Mouse (Mus musculus): ENCODE measurements around the gene Rhobtb3.

DNA sequence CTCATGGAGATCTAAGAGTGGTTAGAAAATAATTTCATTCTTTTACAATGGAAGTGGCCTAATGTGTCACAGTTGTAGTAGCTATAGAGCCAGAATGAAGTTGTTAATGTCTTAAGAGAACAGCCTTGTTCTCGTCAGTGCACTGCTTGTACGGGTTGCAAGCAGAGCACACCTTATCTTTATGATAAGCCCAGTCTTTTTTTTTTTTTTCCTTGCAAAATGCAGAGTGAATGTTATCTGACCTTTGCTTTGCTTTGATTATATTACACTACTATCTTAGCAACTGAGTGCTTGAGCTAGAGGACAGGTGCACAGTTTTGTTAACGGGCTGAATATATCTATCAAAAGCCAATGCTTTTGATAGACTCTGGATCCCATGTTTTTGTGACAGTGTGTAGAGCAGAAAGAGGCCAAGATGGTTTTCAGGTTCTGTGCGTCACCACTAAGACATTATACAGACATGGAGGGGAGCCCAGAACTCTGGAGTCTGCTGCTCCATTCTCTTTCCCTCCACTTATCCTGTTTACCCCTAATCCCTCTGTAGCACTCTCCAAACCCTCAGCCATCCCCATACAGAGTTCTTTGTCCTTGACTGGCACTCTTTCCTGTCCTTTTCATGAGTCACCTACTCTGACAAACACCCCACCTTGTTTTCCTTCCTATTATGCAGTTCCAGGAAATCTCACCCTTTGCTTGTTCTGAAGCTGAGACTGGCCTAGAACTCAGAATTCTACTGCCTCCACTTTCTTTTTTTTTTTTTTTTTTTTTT lies 68.9 kb downstream of the Rhobtb3 start:
- TF ChIP-seq CTCF (IDR thresholded peaks at IDR 0.05; ENCODE audit: borderline replicate concordance, control insufficient read depth, extremely low read depth, insufficient read depth, low read length, poor library complexity) (no peak), POLR2A (IDR thresholded peaks at IDR 0.05; ENCODE audit: control insufficient read depth, extremely low read depth, insufficient read depth, low read length, poor library complexity) (no peak)

Data from thymus, adult 2 months (tissue).